Mouse (Mus musculus) natural killer cell, adult 2 months (primary cell): ENCODE measurements around the gene Zswim4.

ENCODE experiments used
- DNase-seq, 2 experiments: peaks; one replicate each; pipeline ENCODE4 v3.0.0; 2022; ENCODE audit warnings: low spot score in 2 of 2

Gene Zswim4

GRCm38 (mm10) chr8:84182833-84183232 lies 54.0 kb downstream of the Zswim4 start:
- DNase-seq = no peak

GRCm38 (mm10) chr8:84180530-84181190 lies 56.2 kb downstream of the Zswim4 start:
- DNase-seq = no peak

- DNase-seq = no peak
Measured at GRCm38 (mm10) chr8:84179946-84180345, 56.9 kb downstream of the Zswim4 start.

- DNase-seq = no peak
Measured at GRCm38 (mm10) chr8:84178592-84178991, 58.3 kb downstream of the Zswim4 start.

GRCm38 (mm10) chr8:84177405-84177804 lies 59.5 kb downstream of the Zswim4 start:
- no peak for DNase-seq

GRCm38 (mm10) chr8:84176560-84176959 lies 60.3 kb downstream of the Zswim4 start:
- DNase-seq = no peak

- DNase-seq = peak; percentile 18 to 19
Measured at GRCm38 (mm10) chr8:84173861-84174260, 63.0 kb downstream of the Zswim4 start.

GRCm38 (mm10) chr8:84170096-84170495 lies 66.8 kb downstream of the Zswim4 start:
- DNase-seq = no peak

- DNase-seq = no peak
Measured at GRCm38 (mm10) chr8:84167696-84168095, 69.2 kb downstream of the Zswim4 start.
